Mouse (Mus musculus) testis, adult 2 months (tissue): ENCODE data around the gene Miga1. TPM values are rescaled to one million over a fixed set of nuclear protein-coding genes. Genes with fewer than 3 reads are reported as not detected.
A peak's percentile ranks its signal among the peaks of the same experiment; 100 is the strongest.
"Not testable (repeated sequence)": the region's sequence is repeated elsewhere in the genome, so short reads cannot be mapped to it uniquely, and the experiment has no call there.

Source experiments
- H3K27ac ChIP-seq: fragments of 200-500 bp; 2 replicates; pipeline ENCODE4 v1.5.1; 2012; ENCODE audit warnings: low read depth, low read length; ENCODE audit not compliant: control insufficient read depth, insufficient read depth
- H3K27me3 ChIP-seq: fragments of 200-500 bp; 2 replicates; pipeline ENCODE4 v1.6.1; 2012; ENCODE audit warnings: mild to moderate bottlenecking, low read length, moderate library complexity; ENCODE audit not compliant: control insufficient read depth, insufficient read depth
- H3K36me3 ChIP-seq: fragments of 200-500 bp; 2 replicates; pipeline ENCODE4 v1.6.1; 2012; ENCODE audit warnings: mild to moderate bottlenecking, low read length; ENCODE audit not compliant: control insufficient read depth, insufficient read depth
- H3K4me1 ChIP-seq: fragments of 200-500 bp; 2 replicates; pipeline ENCODE4 v1.6.1; 2012; ENCODE audit warnings: low read length; ENCODE audit not compliant: control insufficient read depth, insufficient read depth
- H3K4me3 ChIP-seq: fragments of 200-500 bp; 2 replicates; pipeline ENCODE4 v1.5.1; 2012; ENCODE audit warnings: low read depth, mild to moderate bottlenecking, low read length, moderate library complexity, mixed read lengths; ENCODE audit not compliant: control insufficient read depth
- CTCF ChIP-seq: fragments of 200-500 bp; IDR thresholded peaks from 2 replicates; pipeline ENCODE4 v1.5.1; 2012; ENCODE audit warnings: low read depth, mild to moderate bottlenecking, inconsistent platforms, low read length, moderate library complexity; ENCODE audit not compliant: control insufficient read depth, insufficient read depth, insufficient replicate concordance
- POLR2A ChIP-seq: fragments of 200-500 bp; IDR thresholded peaks from 2 replicates; pipeline ENCODE4 v1.6.1; 2012; ENCODE audit warnings: low read depth, mild to moderate bottlenecking, inconsistent platforms, low read length, moderate library complexity; ENCODE audit not compliant: control insufficient read depth
- polyA plus RNA-seq: library from polyadenylated mRNA; depleted of rRNA; stranded (reverse); fragments of >200 nt; gene quantifications from 2 replicates; pipeline ENCODE4 v1.2.3, GENCODE M21; 2012

Miga1 gene
- polyA plus RNA-seq, 1 experiment, result 3.6 TPM

DNA sequence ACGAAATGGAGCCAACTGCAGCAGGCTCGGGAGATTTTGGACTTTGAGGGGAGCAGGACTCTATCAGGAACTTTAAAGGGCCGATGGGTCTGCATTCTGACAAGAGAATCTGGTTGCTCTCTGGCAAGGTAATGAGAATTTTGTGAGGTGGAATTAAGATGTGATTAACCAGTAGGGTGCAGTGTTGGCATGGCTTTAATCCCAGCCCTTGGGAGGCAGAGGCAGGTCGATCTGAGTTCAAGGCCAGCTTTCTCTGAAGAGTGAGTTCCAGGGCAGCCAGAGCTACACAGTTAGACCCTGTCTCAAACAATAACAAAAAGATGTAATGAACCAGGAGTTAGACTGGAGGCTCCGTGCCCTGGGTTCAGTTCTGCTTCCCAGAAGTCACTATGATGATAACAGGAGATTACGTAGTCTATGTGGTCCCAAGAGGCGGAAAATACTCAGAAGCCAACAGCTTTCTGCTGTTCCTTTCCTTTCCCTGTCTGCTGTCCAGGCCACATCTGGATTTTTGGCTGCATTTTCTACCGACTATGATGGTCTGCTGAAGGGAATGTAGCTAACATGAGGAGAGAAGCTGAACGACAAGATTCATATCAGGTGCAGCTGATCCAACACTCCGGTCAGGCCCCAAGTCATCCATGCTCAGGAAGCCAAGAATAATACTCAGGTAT, 19.1 kb downstream of the Miga1 start:
- Histone ChIP-seq H3K4me3 (no peak overlapping the region), H3K27me3 (no peaks in the 10 kb centered on the region)
- no peak for TF ChIP-seq CTCF
- TF ChIP-seq POLR2A, result no peak

DNA sequence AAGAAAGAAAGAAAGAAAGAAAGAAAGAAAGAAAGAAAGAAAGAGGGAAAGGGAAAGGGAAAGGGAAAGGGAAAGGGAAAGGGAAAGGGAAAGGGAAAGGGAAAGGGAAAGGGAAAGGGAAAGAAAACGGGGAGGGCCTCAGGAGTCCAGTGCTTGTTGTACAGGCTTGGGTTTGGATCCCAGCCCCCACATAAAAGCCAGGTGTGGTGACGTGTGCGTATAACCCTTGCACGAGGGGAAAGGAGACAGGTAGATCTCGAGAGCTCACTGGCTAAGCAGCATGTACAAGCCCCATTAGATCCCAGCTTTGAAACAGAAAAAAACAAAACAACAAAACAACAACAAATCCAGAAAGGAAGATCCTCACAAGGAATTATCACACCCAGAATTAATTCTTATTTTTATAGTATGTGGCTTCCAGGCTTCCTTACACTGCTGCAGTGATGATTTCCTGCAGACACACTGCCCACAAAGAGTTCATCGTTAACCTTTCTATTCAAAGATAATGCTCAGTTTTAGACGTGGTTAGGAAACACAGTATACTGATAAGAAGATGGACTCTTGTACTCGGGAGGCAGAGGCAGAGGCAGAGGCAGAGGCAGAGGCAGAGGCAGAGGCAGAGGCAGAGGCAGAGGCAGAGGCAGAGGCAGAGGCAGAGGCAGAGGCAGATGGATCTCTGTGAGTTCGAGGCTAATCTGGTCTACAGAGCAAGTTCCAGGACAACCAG, 23.6 kb downstream of the Miga1 start:
- not testable (repeated sequence) for H3K27me3 ChIP-seq, H3K4me1 ChIP-seq, H3K4me3 ChIP-seq, H3K27ac ChIP-seq, H3K36me3 ChIP-seq

More for the DNA sequence above, 19.1 kb downstream of the Miga1 start:
- Histone ChIP-seq H3K36me3 (no peaks in the 10 kb centered on the region; the same call in 1 of the 2 replicates), H3K4me1 (no peaks in the 10 kb centered on the region), H3K27ac (no peak overlapping the region)

DNA sequence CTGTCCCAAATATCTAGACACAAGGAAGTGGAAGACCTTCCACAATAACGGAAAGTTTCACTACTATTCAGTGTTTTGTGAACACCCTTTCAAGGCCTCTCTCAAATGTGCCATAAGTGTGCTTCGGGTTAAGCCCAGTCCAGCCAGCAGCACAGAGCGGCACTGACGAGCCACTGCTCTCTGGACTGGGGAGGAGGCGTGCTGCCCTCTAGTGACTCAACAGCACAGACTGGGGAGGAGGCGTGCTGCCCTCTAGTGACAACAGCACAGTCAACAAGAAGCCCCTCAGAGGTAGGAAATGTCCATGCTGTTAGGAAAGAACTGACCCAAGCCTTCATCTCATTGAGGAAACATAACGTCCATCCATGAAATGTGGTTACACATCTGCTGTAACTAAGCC, 24.6 kb downstream of the Miga1 start:
- Histone ChIP-seq H3K4me3 (no peak overlapping the region), H3K27me3 (no peaks in the 10 kb centered on the region), H3K36me3 (peaks cover 1% of the 10 kb centered on the region; the same call in 1 of the 2 replicates), H3K27ac (no peak overlapping the region), H3K4me1 (no peaks in the 10 kb centered on the region)
- no peak for TF ChIP-seq POLR2A
- peak; percentile 88; the same call in 1 of the 2 replicates for TF ChIP-seq CTCF

- H3K4me1 ChIP-seq, H3K27me3 ChIP-seq, H3K27ac ChIP-seq, H3K4me3 ChIP-seq, H3K36me3 ChIP-seq: not testable (repeated sequence)
Observed at GRCm38 (mm10) chr3:152314666-152315065, 25.5 kb downstream of the Miga1 start.

GRCm38 (mm10) chr3:152309250-152309645, 31.0 kb downstream of the Miga1 start:
- no peak overlapping the region for H3K27ac ChIP-seq
- TF ChIP-seq CTCF (no peak), POLR2A (no peak)

GRCm38 (mm10) chr3:152308485-152309249, 31.5 kb downstream of the Miga1 start:
- no peak overlapping the region for H3K4me3 ChIP-seq
- no peaks in the 10 kb centered on the region for H3K27me3 ChIP-seq
- H3K36me3 ChIP-seq, result 0 out of 2 replicates have a peak, but pooled peaks cover 1% of the 10 kb centered on the region
- TF ChIP-seq CTCF, result no peak
- no peak for TF ChIP-seq POLR2A
- no peaks in the 10 kb centered on the region for H3K4me1 ChIP-seq
- no peak overlapping the region for H3K27ac ChIP-seq

More at GRCm38 (mm10) chr3:152309250-152309645, 31.0 kb downstream of the Miga1 start:
- H3K36me3 ChIP-seq, result 0 out of 2 replicates have a peak, but pooled peaks cover 1% of the 10 kb centered on the region
- no peaks in the 10 kb centered on the region for H3K27me3 ChIP-seq
- H3K4me1 ChIP-seq, result no peaks in the 10 kb centered on the region
- H3K4me3 ChIP-seq, result no peak overlapping the region

DNA sequence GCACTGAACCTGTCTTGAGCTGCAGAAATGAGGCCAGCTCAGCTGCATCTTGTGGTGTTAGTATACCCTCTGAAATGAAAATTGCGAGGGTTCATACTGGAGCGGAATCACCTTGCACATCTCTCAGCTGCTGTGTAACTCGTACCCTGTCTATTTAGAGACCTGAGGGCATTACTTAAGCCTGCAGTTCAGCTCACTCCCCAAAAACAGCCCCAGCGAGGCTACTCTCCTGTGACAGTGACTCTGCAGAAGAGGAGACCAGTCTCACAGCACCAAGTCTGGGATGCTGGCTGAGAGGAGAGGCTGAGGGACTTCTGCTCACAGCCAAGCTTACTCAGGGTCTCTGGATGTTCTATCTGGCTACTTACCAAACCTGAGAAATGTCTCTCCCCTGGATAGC, 34.2 kb downstream of the Miga1 start:
- Histone ChIP-seq H3K36me3 (no peaks in the 10 kb centered on the region), H3K4me3 (no peak overlapping the region), H3K27me3 (no peaks in the 10 kb centered on the region), H3K27ac (no peak overlapping the region), H3K4me1 (no peaks in the 10 kb centered on the region)
- TF ChIP-seq CTCF, result no peak
- TF ChIP-seq POLR2A, result no peak
